Mouse (Mus musculus) limb, embryonic 11.5 days (tissue): ENCODE data around the gene Urad. TPM values are rescaled to one million over a fixed set of nuclear protein-coding genes. Genes with fewer than 3 reads are reported as not detected.

Experiments
- microRNA-seq: library from miRNA; unstranded; fragments of <30 nt; microRNA quantifications from one replicate; pipeline ENCODE4, GENCODE M21; 2016
- polyA plus RNA-seq: library from polyadenylated mRNA; unstranded; fragments of >200 nt; fragmentation: Nextera tagmentation; extraction: Ambion mirVana; gene quantifications from 2 replicates; pipeline ENCODE4 v1.2.1, GENCODE M21; 2014

The Urad gene
- polyA plus RNA-seq, 1 experiment from 2014 or later = not detected

Small RNA genes lying within 50 kb of the gene (microRNA-seq; reads per million reads assigned to microRNA genes)
- not detected for gene Mir7k

Other genes starting within 250 kb of the Urad start
- 12.3 and 12.8 TPM in 2 replicates for gene Lnx2, start 245.9 kb downstream of the Urad start, polyA plus RNA-seq
- 124 and 132 TPM in 2 replicates for gene Polr1d, start 245.4 kb downstream of the Urad start, polyA plus RNA-seq
- not detected in 2 replicates for gene Gsx1, start 133.7 kb downstream of the Urad start, polyA plus RNA-seq
- not detected in 2 replicates for gene Pdx1, start 52.5 kb downstream of the Urad start, polyA plus RNA-seq
- gene Cdx2, start 15.2 kb downstream of the Urad start, polyA plus RNA-seq = not detected in 2 replicates
- gene Flt3, start 78.0 kb upstream of the Urad start, polyA plus RNA-seq = 0.08 and 0.27 TPM in 2 replicates
- gene Pan3, start 107.7 kb upstream of the Urad start, polyA plus RNA-seq = 53.2 and 53.7 TPM in 2 replicates